Mouse (Mus musculus) midbrain, embryonic 11.5 days (tissue): ENCODE measurements around the gene Gm11437. TPM values are rescaled to one million over a fixed set of nuclear protein-coding genes. Genes with fewer than 3 reads are reported as not detected.

Experiments
- ATAC-seq: fragments of 200-750 bp; cut with Nextera tagmentation; 2 replicates; pipeline ENCODE4 v1.8.0; 2017; ENCODE audit warnings: moderate TSS enrichment, moderate library complexity; ENCODE audit not compliant: low FRiP score
- DNase-seq: peaks from one replicate; pipeline ENCODE4 v3.0.0; 2015; ENCODE audit warnings: low spot score; ENCODE audit errors: missing footprints
- H3K27ac ChIP-seq: fragments of 300-500 bp; sonication (generic); 2 replicates; pipeline ENCODE4 v1.5.1; 2014; ENCODE audit warnings: low read depth, low read length
- H3K27me3 ChIP-seq: fragments of 300-500 bp; sonication (generic); 2 replicates; pipeline ENCODE4 v1.6.1; 2014; ENCODE audit warnings: mild to moderate bottlenecking, low read length, moderate library complexity, mixed read lengths; ENCODE audit not compliant: control insufficient read depth, insufficient read depth
- H3K36me3 ChIP-seq: fragments of 300-500 bp; sonication (generic); 2 replicates; pipeline ENCODE4 v1.6.1; 2014; ENCODE audit warnings: mild to moderate bottlenecking, low read length, moderate library complexity, mixed read lengths; ENCODE audit not compliant: control insufficient read depth, insufficient read depth
- H3K4me1 ChIP-seq: fragments of 300-500 bp; sonication (generic); 2 replicates; pipeline ENCODE4 v1.6.1; 2014; ENCODE audit warnings: low read length; ENCODE audit not compliant: control insufficient read depth, insufficient read depth
- H3K4me2 ChIP-seq: fragments of 300-500 bp; sonication (generic); 2 replicates; pipeline ENCODE4 v1.6.1; 2014; ENCODE audit warnings: mild to moderate bottlenecking, moderate library complexity
- H3K4me3 ChIP-seq: fragments of 300-500 bp; sonication (generic); 2 replicates; pipeline ENCODE4 v1.5.1; 2014; ENCODE audit warnings: low read depth, low read length
- H3K9ac ChIP-seq: fragments of 300-500 bp; sonication (generic); 2 replicates; pipeline ENCODE4 v1.6.1; 2014; ENCODE audit warnings: low read length
- H3K9me3 ChIP-seq: fragments of 300-500 bp; sonication (generic); 2 replicates; pipeline ENCODE4 v1.6.1; 2016; ENCODE audit warnings: low read length; ENCODE audit not compliant: control insufficient read depth
- WGBS: fragments of 180-500 bp; shearing (Covaris S2); extraction: QIAGEN DNeasy Blood & Tissue Kit; methylation state at CpG from one replicate; pipeline ENCODE4 v1.1.7; 2014; 5-methylcytosine and 5-hydroxymethylcytosine counted together
- polyA plus RNA-seq: library from polyadenylated mRNA; unstranded; fragments of >200 nt; fragmentation: Nextera tagmentation; extraction: Ambion mirVana; gene quantifications from 2 replicates; pipeline ENCODE4 v1.2.1, GENCODE M21; 2014

The Gm11437 gene
- polyA plus RNA-seq, 1 experiment from 2014 or later = not detected

DNA sequence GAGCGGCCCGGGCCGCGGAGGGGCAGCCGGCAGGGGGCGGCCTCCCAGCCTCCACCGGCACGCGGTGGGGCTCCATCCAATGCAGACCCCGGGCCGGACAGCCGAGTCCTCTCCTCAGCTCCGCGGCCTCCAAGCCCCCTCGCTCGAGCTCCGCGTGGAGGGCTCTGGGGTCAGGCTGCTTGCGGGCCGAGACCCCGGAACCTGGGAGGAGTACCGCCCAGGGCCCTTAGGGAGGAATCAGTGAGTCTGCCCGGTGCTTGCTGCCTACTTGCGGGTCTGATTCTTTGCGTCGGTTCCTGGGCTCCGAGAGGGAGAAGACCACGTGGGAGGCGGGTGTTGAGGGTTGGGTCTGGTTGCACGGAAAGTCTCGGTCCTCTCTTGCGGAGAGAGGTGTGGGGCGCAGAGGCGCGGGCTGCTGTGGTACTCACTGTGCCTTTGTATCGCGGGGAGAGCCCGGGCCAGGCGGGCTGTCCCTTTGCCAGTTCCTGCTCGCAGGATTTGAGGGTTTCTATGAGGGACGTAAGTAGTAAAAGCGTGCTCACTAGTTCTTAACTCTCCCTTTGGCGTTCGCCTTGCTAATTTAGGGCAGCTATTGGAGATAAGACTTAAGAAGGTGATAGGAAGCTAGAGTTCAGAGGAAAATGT lies 12.8 kb upstream of the Gm11437 start:
- Histone ChIP-seq H3K27ac (peak overlapping the region; percentile 91), H3K4me1 (peaks cover 14% of the 10 kb centered on the region), H3K4me3 (peak overlapping the region; percentile 73), H3K36me3 (no peaks in the 10 kb centered on the region), H3K9me3 (no peaks in the 10 kb centered on the region), H3K4me2 (peak overlapping the region; percentile 88), H3K27me3 (no peaks in the 10 kb centered on the region; the same call in 1 of the 2 replicates), H3K9ac (peak overlapping the region; percentile 89)
- WGBS = under 1% methylated on average over 43 of the region's 44 CpGs
- ATAC-seq (peak; percentile 54; the same call in 1 of the 2 replicates), DNase-seq (peak; percentile 98)

DNA sequence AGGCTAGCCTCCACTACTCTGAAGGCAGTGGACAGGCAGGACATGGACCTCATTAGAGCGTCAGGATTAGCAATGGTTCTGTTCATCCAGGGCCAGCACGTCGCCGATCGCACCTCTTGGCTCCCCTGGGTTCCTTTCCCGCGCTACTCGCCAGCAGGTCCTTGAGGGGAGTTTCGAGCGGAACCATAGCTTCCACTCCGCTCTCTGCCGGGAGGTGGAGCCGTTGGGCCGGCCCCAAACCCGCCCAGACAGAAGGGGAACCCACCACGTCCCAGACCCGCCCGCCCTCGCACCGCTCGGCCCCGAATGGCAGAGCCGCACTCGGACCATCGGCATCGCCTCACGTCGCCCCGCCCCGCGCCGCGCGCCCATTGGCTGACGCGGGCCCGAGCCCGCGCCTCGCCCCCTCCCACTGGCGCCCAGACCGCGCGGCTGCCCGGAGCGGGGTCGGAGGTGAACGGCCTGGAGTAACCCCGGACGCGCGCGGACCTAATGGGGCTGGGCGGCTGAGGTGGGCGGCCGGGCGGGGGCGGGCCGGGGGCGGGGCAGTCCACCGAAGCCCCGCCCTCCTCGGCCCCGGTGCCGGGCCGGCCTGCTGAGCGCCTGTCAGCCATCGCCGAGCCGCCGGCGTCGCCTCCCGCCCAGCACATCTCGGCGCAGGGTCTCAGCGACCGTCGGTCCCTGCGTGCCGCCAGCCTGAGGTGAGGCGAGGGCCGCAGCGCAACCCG lies 12.1 kb upstream of the Gm11437 start:
- DNase-seq (peak; percentile 100), ATAC-seq (peak; percentile 98)
- no peaks in the 10 kb centered on the region for H3K36me3 ChIP-seq
- H3K4me2 ChIP-seq = peak overlapping the region; percentile 88
- no peaks in the 10 kb centered on the region; the same call in 1 of the 2 replicates for H3K27me3 ChIP-seq
- H3K4me1 ChIP-seq = peaks cover 14% of the 10 kb centered on the region
- peak overlapping the region; percentile 73 for H3K4me3 ChIP-seq
- no peaks in the 10 kb centered on the region for H3K9me3 ChIP-seq
- WGBS = under 1% methylated on average over 60 of the region's 85 CpGs
- H3K27ac ChIP-seq = peak overlapping the region; percentile 91
- peak overlapping the region; percentile 89 for H3K9ac ChIP-seq

DNA sequence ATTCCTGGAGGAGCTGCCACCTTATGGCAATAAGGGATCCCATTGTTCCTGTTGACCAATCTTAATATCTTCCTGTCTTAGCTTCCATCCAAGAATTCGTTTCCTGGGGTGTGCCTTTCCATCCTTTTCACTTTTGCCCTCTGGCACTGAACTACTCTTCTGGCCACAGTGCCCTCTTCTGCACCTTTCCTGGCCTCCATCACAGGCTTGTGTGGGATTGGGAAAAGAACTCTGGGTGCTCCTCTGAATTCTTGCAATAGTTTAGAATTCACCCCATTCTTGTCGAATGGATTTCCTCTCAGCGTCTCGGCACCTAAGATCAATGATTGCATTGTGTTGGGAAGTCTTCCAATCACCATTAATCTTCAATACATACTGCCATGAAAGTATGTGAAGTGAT lies 11.3 kb upstream of the Gm11437 start:
- no peaks in the 10 kb centered on the region for H3K36me3 ChIP-seq
- ATAC-seq (no peak), DNase-seq (no peak)
- H3K4me1 ChIP-seq = peaks cover 14% of the 10 kb centered on the region
- no peaks in the 10 kb centered on the region for H3K9me3 ChIP-seq
- no peak overlapping the region for H3K9ac ChIP-seq
- 45% methylated on average over 4 of the region's 4 CpGs for WGBS
- no peak overlapping the region for H3K27ac ChIP-seq
- peak overlapping the region; percentile 73; the same call in 1 of the 2 replicates for H3K4me3 ChIP-seq
- no peaks in the 10 kb centered on the region; the same call in 1 of the 2 replicates for H3K27me3 ChIP-seq
- H3K4me2 ChIP-seq = peak overlapping the region; percentile 88

GRCm38 (mm10) chr11:84172539-84173435 lies 5.5 kb upstream of the Gm11437 start:
- WGBS = 66% methylated on average over 11 of the region's 11 CpGs
- Histone ChIP-seq H3K27ac (no peak overlapping the region), H3K4me2 (no peak overlapping the region), H3K27me3 (no peaks in the 10 kb centered on the region; the same call in 1 of the 2 replicates), H3K9me3 (no peaks in the 10 kb centered on the region), H3K4me1 (no peaks in the 10 kb centered on the region), H3K4me3 (no peak overlapping the region), H3K9ac (no peak overlapping the region), H3K36me3 (no peaks in the 10 kb centered on the region)
- DNase-seq (no peak), ATAC-seq (no peak)

GRCm38 (mm10) chr11:84168701-84169288 lies 1.5 kb upstream of the Gm11437 start:
- Histone ChIP-seq H3K4me2 (no peak overlapping the region), H3K9me3 (no peaks in the 10 kb centered on the region), H3K27ac (no peak overlapping the region), H3K27me3 (no peaks in the 10 kb centered on the region), H3K4me1 (no peaks in the 10 kb centered on the region), H3K4me3 (no peak overlapping the region), H3K9ac (no peak overlapping the region), H3K36me3 (no peaks in the 10 kb centered on the region)
- DNase-seq (peak; percentile 84), ATAC-seq (no peak)
- 24% methylated on average over 7 of the region's 7 CpGs for WGBS

GRCm38 (mm10) chr11:84164561-84164960 lies 2.7 kb downstream of the Gm11437 start:
- Histone ChIP-seq H3K27ac (no peak overlapping the region), H3K36me3 (no peaks in the 10 kb centered on the region), H3K4me3 (no peak overlapping the region), H3K9me3 (no peaks in the 10 kb centered on the region), H3K9ac (no peak overlapping the region), H3K4me1 (no peaks in the 10 kb centered on the region), H3K27me3 (no peaks in the 10 kb centered on the region), H3K4me2 (no peak overlapping the region)
- ATAC-seq = no peak
- 74% methylated on average over 4 of the region's 4 CpGs for WGBS
- no peak for DNase-seq

GRCm38 (mm10) chr11:84164123-84164522 lies 3.2 kb downstream of the Gm11437 start:
- H3K4me2 ChIP-seq = no peak overlapping the region
- no peaks in the 10 kb centered on the region for H3K4me1 ChIP-seq
- WGBS = 91% methylated on average over 6 of the region's 6 CpGs
- ATAC-seq = no peak
- no peaks in the 10 kb centered on the region for H3K27me3 ChIP-seq
- H3K9me3 ChIP-seq = no peaks in the 10 kb centered on the region
- no peak overlapping the region for H3K9ac ChIP-seq
- DNase-seq = no peak
- H3K27ac ChIP-seq = no peak overlapping the region
- no peak overlapping the region for H3K4me3 ChIP-seq
- no peaks in the 10 kb centered on the region for H3K36me3 ChIP-seq

DNA sequence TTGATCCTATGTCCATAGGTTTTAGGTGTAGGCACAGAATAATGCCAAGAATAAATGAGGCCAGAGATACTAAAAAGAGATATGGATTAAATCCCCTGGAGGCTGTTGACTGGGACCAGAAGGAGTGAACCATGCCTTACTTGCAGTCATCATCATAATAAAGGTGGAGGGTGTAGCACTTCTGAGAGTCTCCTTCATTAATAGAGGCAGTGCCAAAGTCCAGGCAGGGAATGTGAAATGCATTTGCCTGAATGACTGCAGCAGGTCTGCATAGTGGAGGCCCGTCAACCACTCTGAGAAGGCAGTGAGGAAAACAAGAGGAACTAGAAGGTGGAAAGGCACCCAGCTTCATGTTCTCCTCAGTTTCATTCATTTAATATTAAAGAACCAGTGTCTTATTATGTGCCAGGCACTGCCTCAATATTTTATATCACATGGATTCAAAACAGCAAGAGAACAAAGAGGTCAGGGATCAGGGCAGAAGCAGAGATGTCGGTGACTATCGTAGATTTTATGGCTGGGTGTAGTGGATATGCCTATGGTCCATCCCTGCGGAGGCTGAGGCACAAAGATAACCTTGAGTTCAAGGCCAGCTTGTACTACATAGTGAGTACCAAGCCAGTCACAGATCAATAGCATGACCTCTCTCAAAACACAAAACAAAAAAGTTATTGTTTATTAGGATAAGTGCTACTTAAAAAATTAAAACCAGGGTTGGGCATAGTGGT lies 10.6 kb downstream of the Gm11437 start:
- Histone ChIP-seq H3K27ac (no peak overlapping the region), H3K4me2 (no peak overlapping the region), H3K4me1 (no peaks in the 10 kb centered on the region), H3K9me3 (no peaks in the 10 kb centered on the region), H3K36me3 (no peaks in the 10 kb centered on the region), H3K9ac (no peak overlapping the region), H3K4me3 (no peak overlapping the region), H3K27me3 (no peaks in the 10 kb centered on the region)
- WGBS = 92% methylated on average over 4 of the region's 4 CpGs
- no peak for ATAC-seq
- no peak for DNase-seq
